8 mouse cellular contexts compared by ENCODE assay signal in genomic region chr4:45019009-45019408, GRCm38 (mm10). TPM values are rescaled to one million over a fixed set of nuclear protein-coding genes. Genes with fewer than 3 reads are reported as not detected.
DNase-seq lines count a peak whose midpoint lies in the region; ATAC-seq and TF ChIP-seq lines count a peak whose summit lies in the region.

No protein-coding gene starts in this region.

- no peak for TF ChIP-seq CTCF in forebrain, postnatal 0 days (IDR thresholded peaks at IDR 0.05; ENCODE audit: low read depth)
- TF ChIP-seq CTCF in liver, postnatal 0 days (IDR thresholded peaks at IDR 0.05; ENCODE audit: low read depth): no peak

- no peak for ATAC-seq in heart, embryonic 13.5 days (ENCODE audit: extremely low read depth, insufficient number of reproducible peaks, low FRiP score, low TSS enrichment)
- 0 out of 2 replicates have a peak, but pooled peaks have one; percentile 18 for ATAC-seq in forebrain, postnatal 0 days
- ATAC-seq in liver, postnatal 0 days: peak; percentile 24; the same call in 1 of the 2 replicates

- peak overlapping the region; percentile 85 for H3K9ac ChIP-seq in heart, embryonic 13.5 days
- H3K9ac ChIP-seq in ES-E14 (ENCODE audit: insufficient read depth, low read depth, low read length, poor library complexity, severe bottlenecking): peak overlapping the region; percentile 78
- peak overlapping the region; percentile 64 for H3K9ac ChIP-seq in forebrain, postnatal 0 days
- H3K9ac ChIP-seq in liver, postnatal 0 days (replicated peaks): peak overlapping the region; percentile 65

- no peaks in the 10 kb centered on the region for H3K9me3 ChIP-seq in heart, embryonic 13.5 days
- no peaks in the 10 kb centered on the region for H3K9me3 ChIP-seq in ES-E14 (ENCODE audit: control insufficient read depth, insufficient read depth, low read depth, low read length)
- H3K9me3 ChIP-seq in forebrain, postnatal 0 days (ENCODE audit: low read length): no peaks in the 10 kb centered on the region
- H3K9me3 ChIP-seq in liver, postnatal 0 days (ENCODE audit: low read length): no peaks in the 10 kb centered on the region

- H3K27ac ChIP-seq in heart, embryonic 13.5 days (replicated peaks): peak overlapping the region; percentile 53; the same call in 1 of the 2 replicates
- no peak overlapping the region for H3K27ac ChIP-seq in ES-E14 (ENCODE audit: insufficient read depth, low read depth, low read length, poor library complexity, severe bottlenecking)
- H3K27ac ChIP-seq in forebrain, postnatal 0 days (ENCODE audit: low read depth, low read length): no peak overlapping the region
- no peak overlapping the region for H3K27ac ChIP-seq in liver, postnatal 0 days (ENCODE audit: low read depth)

- peak overlapping the region; percentile 95 for H3K4me2 ChIP-seq in heart, embryonic 13.5 days
- H3K4me2 ChIP-seq in forebrain, postnatal 0 days (ENCODE audit: low read depth): peak overlapping the region; percentile 97
- H3K4me2 ChIP-seq in liver, postnatal 0 days (ENCODE audit: low read depth, low read length): peak overlapping the region; percentile 88

- intact Hi-C loops in heart, postnatal 10 days (cut with DNase I): loop anchor here (5.0 to 10.0 kb wide), 6 partner anchors 88 to 1118 kb away; partner anchors contain the start of genes Ncbp1, Shb, Tomm5 and Tstd2

- TF ChIP-seq EP300 in liver, postnatal 0 days (IDR thresholded peaks at IDR 0.05; ENCODE audit: low read depth): no peak

- no peak for DNase-seq in heart, postnatal 10 days
- no peak for DNase-seq in ES-E14 (ENCODE audit: low read depth, low spot score)
- DNase-seq in forebrain, postnatal 0 days: no peak
- DNase-seq in liver, postnatal 0 days: no peak
- no peak for DNase-seq in urinary bladder, postnatal 4 days (ENCODE audit: low spot score in 2 of 2)
- DNase-seq in natural killer cell, adult 2 months (ENCODE audit: low spot score in 2 of 2): no peak
- no peak for DNase-seq in thymus, postnatal 25 days

- 2% methylated on average over 14 of the region's 14 CpGs for WGBS in heart, embryonic 13.5 days
- 5% methylated on average over 14 of the region's 14 CpGs for WGBS in forebrain, postnatal 0 days
- 3% methylated on average over 14 of the region's 14 CpGs for WGBS in liver, postnatal 0 days (ENCODE audit: insufficient replicate concordance)

- H3K4me3 ChIP-seq in heart, embryonic 13.5 days: peak overlapping the region; percentile 82
- H3K4me3 ChIP-seq in ES-E14 (ENCODE audit: insufficient read depth in 1 of 2, low read depth in 1 of 2, low read length in 2 of 2, poor library complexity in 1 of 2, severe bottlenecking in 1 of 2): peak overlapping the region; percentile 83 to 98
- peak overlapping the region; percentile 66 for H3K4me3 ChIP-seq in forebrain, postnatal 0 days (ENCODE audit: low read depth, low read length)
- peak overlapping the region; percentile 84 for H3K4me3 ChIP-seq in liver, postnatal 0 days (ENCODE audit: low read depth, low read length)

- in situ Hi-C loops in ES-E14 (cut with MboI; ENCODE audit: low sequenced_read_pairs in 2 of 2, unreplicated experiment in 2 of 2): loop anchor here in 1 of 2 experiments (10.0 kb wide), 1 partner anchor 266 kb away; no protein-coding TSS in a partner anchor

- H3K27me3 ChIP-seq in heart, embryonic 13.5 days (replicated peaks): no peaks in the 10 kb centered on the region
- H3K27me3 ChIP-seq in forebrain, postnatal 0 days (ENCODE audit: insufficient read depth, low read length): no peaks in the 10 kb centered on the region
- no peaks in the 10 kb centered on the region for H3K27me3 ChIP-seq in liver, postnatal 0 days (ENCODE audit: insufficient read depth, low read length)

- H3K4me1 ChIP-seq in heart, embryonic 13.5 days: peaks cover 23% of the 10 kb centered on the region
- H3K4me1 ChIP-seq in ES-E14 (ENCODE audit: control insufficient read depth in 2 of 2, insufficient read depth in 2 of 2, low read length in 2 of 2, poor library complexity in 1 of 2): peaks cover 2 to 4% of the 10 kb centered on the region in 2 experiments; a peak in 1 of 4 replicates
- 0 out of 2 replicates have a peak, but pooled peaks cover 4% of the 10 kb centered on the region for H3K4me1 ChIP-seq in forebrain, postnatal 0 days (ENCODE audit: insufficient read depth)
- H3K4me1 ChIP-seq in liver, postnatal 0 days (ENCODE audit: insufficient read depth): peaks cover 14% of the 10 kb centered on the region

- H3K36me3 ChIP-seq in heart, embryonic 13.5 days: peaks cover 31% of the 10 kb centered on the region
- peaks cover 5% of the 10 kb centered on the region; the same call in 1 of the 2 replicates for H3K36me3 ChIP-seq in ES-E14 (ENCODE audit: control insufficient read depth, insufficient read depth, low read length, poor library complexity, severe bottlenecking)
- H3K36me3 ChIP-seq in forebrain, postnatal 0 days (ENCODE audit: insufficient read depth): peaks cover 4% of the 10 kb centered on the region
- peaks cover 2% of the 10 kb centered on the region; the same call in 1 of the 2 replicates for H3K36me3 ChIP-seq in liver, postnatal 0 days (replicated peaks; ENCODE audit: insufficient read depth, low read length)

TF ChIP-seq in ES-E14, 5 proteins besides CTCF, POLR2A, EP300 and RAD21:
- TF ChIP-seq MAFK (IDR thresholded peaks at IDR 0.05; ENCODE audit: insufficient read depth, low read depth, low read length) (no peak), CHD2 (IDR thresholded peaks at IDR 0.05; ENCODE audit: low read depth, low read length) (no peak), ZNF384 (IDR thresholded peaks at IDR 0.05; ENCODE audit: low read depth, low read length) (no peak)

RNA-seq across cellular contexts. Expression of gene Polr1e, which starts 0.6 kb away (rescaled TPM):
- 59.8 and 60.3 TPM in 2 replicates for polyA plus RNA-seq in heart, embryonic 13.5 days (2015; fragmentation: Nextera tagmentation; extraction: Ambion mirVana)
- 10 to 100 TPM; 34.1 to 49.8 TPM for total RNA-seq in heart, postnatal 10 days (2021)
- total RNA-seq in ES-E14 (2012; rRNA removed): 27.3 and 33.0 TPM in 2 replicates
- 13.4 and 16.5 TPM in 2 replicates for total RNA-seq in forebrain, postnatal 0 days (2014; rRNA removed)
- polyA plus RNA-seq in forebrain, postnatal 0 days (2015; fragmentation: Nextera tagmentation; extraction: Ambion mirVana): 23.7 and 25.0 TPM in 2 replicates
- polyA plus RNA-seq in liver, postnatal 0 days (2015; fragmentation: Nextera tagmentation; extraction: Ambion mirVana): 8.7 and 11.0 TPM in 2 replicates

RNA-seq across cellular contexts. Expression of gene Zbtb5, which starts 6.8 kb away (rescaled TPM):
- 14.9 and 15.4 TPM in 2 replicates for polyA plus RNA-seq in heart, embryonic 13.5 days (2015; fragmentation: Nextera tagmentation; extraction: Ambion mirVana)
- 10 to 100 TPM in 1 of 2 experiments, 1 to 10 TPM in 1; 8.5 to 11.6 TPM for total RNA-seq in heart, postnatal 10 days (2021)
- total RNA-seq in ES-E14 (2012; rRNA removed): 8.2 and 8.3 TPM in 2 replicates
- 44.5 and 49.7 TPM in 2 replicates for total RNA-seq in forebrain, postnatal 0 days (2014; rRNA removed)
- 28.7 and 32.1 TPM in 2 replicates for polyA plus RNA-seq in forebrain, postnatal 0 days (2015; fragmentation: Nextera tagmentation; extraction: Ambion mirVana)
- polyA plus RNA-seq in liver, postnatal 0 days (2015; fragmentation: Nextera tagmentation; extraction: Ambion mirVana): 5.4 and 6.5 TPM in 2 replicates

RNA-seq across cellular contexts. Expression of gene Grhpr, which starts 37.8 kb away (rescaled TPM):
- polyA plus RNA-seq in heart, embryonic 13.5 days (2015; fragmentation: Nextera tagmentation; extraction: Ambion mirVana): 84.9 and 99.1 TPM in 2 replicates
- 10 to 100 TPM; 43.0 to 47.7 TPM for total RNA-seq in heart, postnatal 10 days (2021)
- total RNA-seq in ES-E14 (2012; rRNA removed): 38.2 and 41.5 TPM in 2 replicates
- 13.5 and 18.2 TPM in 2 replicates for total RNA-seq in forebrain, postnatal 0 days (2014; rRNA removed)
- 22.9 and 25.6 TPM in 2 replicates for polyA plus RNA-seq in forebrain, postnatal 0 days (2015; fragmentation: Nextera tagmentation; extraction: Ambion mirVana)
- 448 and 458 TPM in 2 replicates for polyA plus RNA-seq in liver, postnatal 0 days (2015; fragmentation: Nextera tagmentation; extraction: Ambion mirVana)
